Mouse (Mus musculus) kidney, embryonic 16.5 days (tissue): ENCODE measurements at regions not wholly inside any gene's neighbourhood (a gene's known extent, or its start where the extent isn't known, plus 50 kb on each side); places are given as distances from the start of the nearest gene placed in this dataset.

ENCODE experiments used
- ATAC-seq: fragments of 200-750 bp; cut with Nextera tagmentation; 2 replicates; pipeline ENCODE4 v1.8.0; 2017; ENCODE audit warnings: moderate TSS enrichment; ENCODE audit not compliant: low FRiP score, low TSS enrichment
- H3K27ac ChIP-seq: fragments of 300-500 bp; sonication (generic); 2 replicates; pipeline ENCODE4 v1.5.1; 2014; ENCODE audit warnings: low read length
- H3K27me3 ChIP-seq: fragments of 300-500 bp; sonication (generic); 2 replicates; pipeline ENCODE4 v1.6.1; 2014; ENCODE audit warnings: low read length, control low read depth, mixed read lengths; ENCODE audit not compliant: insufficient read depth
- H3K36me3 ChIP-seq: fragments of 300-500 bp; sonication (generic); 2 replicates; pipeline ENCODE4 v1.6.1; 2014; ENCODE audit warnings: low read length, control low read depth, mixed read lengths; ENCODE audit not compliant: insufficient read depth
- H3K4me1 ChIP-seq: fragments of 300-500 bp; sonication (generic); 2 replicates; pipeline ENCODE4 v1.6.1; 2014; ENCODE audit warnings: low read length, control low read depth, mixed read lengths; ENCODE audit not compliant: insufficient read depth
- H3K4me2 ChIP-seq: fragments of 300-500 bp; sonication (generic); replicated peaks from 2 replicates; pipeline ENCODE4 v1.6.1; 2014; ENCODE audit warnings: low read depth, low read length
- H3K4me3 ChIP-seq: fragments of 300-500 bp; sonication (generic); 2 replicates; pipeline ENCODE4 v1.5.1; 2014; ENCODE audit warnings: mild to moderate bottlenecking, low read length
- H3K9ac ChIP-seq: fragments of 300-500 bp; sonication (generic); replicated peaks from 2 replicates; pipeline ENCODE4 v1.6.1; 2014; ENCODE audit warnings: low read length
- H3K9me3 ChIP-seq: fragments of 300-500 bp; sonication (generic); 2 replicates; pipeline ENCODE4 v1.6.1; 2016; ENCODE audit warnings: low read length, control low read depth
- WGBS: fragments of 180-500 bp; shearing (Covaris S2); extraction: QIAGEN DNeasy Blood & Tissue Kit; methylation state at CpG from one replicate; pipeline ENCODE4 v1.1.7; 2014; 5-methylcytosine and 5-hydroxymethylcytosine counted together

DNA sequence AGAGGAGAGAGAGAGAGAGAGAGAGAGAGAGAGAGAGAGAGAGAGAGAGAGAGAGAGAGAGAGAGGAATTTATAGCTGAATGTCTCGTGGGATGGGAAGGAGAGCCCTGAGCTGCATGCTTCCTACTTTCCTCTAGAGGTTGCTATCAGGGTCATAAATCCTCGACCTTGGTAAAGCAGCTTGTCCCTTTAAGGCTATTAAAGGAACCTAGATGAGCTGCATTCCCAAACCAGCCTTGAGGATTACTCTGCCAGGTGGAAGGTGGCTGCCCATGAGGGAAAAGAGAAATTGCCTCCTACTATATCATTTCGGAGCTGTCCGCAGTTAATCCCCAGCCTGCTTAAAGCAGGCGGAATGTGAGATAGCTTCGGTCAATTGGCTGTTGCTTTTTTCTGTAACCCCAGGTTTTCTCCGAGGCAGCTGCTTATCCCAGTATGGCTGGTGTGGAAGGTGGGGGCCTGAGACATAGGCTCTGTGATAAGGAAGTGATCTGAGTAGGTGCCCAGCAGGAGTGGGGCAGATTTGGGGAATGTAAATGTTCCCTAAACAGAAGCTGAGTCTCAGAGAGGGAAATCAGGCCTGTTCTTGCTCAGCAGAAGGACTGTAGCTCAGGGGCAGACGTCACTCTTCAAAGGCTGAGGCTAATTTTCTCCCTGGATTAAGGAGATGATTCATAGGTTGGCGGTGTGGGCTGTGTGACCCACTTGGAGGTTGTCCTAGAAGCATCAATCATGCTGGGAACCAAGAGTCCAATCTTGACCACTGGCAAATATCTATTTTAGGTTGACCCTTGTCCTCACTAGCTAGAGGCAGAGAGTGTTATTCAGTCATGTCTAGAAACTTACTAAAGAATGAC lies 255.2 kb upstream of the Camk1g start:
- Histone ChIP-seq H3K27me3 (no peaks in the 10 kb centered on the region), H3K9ac (no peak overlapping the region), H3K36me3 (no peaks in the 10 kb centered on the region), H3K4me2 (no peak overlapping the region), H3K4me1 (peaks cover 7% of the 10 kb centered on the region; the same call in 1 of the 2 replicates), H3K4me3 (no peak overlapping the region), H3K9me3 (no peaks in the 10 kb centered on the region), H3K27ac (no peak overlapping the region)
- 19% methylated on average over 9 of the region's 9 CpGs for WGBS
- ATAC-seq, result no peak

DNA sequence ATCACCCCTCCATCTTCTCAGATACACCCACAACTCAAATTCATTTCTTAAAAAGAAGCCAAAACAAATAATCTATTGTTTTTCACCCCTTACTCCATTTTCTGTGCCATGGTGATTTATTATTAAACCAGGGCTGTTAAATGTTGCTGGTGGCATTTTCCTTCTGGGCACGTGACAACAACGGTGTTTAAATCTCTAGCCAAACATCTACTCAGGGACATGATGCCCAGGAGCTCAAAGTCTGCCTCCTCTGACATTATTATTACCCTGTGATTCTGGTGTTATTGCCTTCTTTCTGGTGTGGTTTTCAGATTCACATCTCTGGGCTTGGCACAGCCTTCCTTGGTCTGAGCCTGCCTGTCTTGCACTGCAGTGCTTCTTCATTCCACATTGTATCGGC lies 253.5 kb upstream of the Camk1g start:
- 69% methylated on average over 3 of the region's 3 CpGs for WGBS
- H3K27ac ChIP-seq, result no peak overlapping the region
- no peak overlapping the region for H3K4me2 ChIP-seq
- H3K9me3 ChIP-seq, result no peaks in the 10 kb centered on the region
- no peak for ATAC-seq
- no peak overlapping the region for H3K4me3 ChIP-seq
- H3K27me3 ChIP-seq, result no peaks in the 10 kb centered on the region
- no peak overlapping the region for H3K9ac ChIP-seq
- no peaks in the 10 kb centered on the region for H3K36me3 ChIP-seq
- H3K4me1 ChIP-seq, result peaks cover 11% of the 10 kb centered on the region

DNA sequence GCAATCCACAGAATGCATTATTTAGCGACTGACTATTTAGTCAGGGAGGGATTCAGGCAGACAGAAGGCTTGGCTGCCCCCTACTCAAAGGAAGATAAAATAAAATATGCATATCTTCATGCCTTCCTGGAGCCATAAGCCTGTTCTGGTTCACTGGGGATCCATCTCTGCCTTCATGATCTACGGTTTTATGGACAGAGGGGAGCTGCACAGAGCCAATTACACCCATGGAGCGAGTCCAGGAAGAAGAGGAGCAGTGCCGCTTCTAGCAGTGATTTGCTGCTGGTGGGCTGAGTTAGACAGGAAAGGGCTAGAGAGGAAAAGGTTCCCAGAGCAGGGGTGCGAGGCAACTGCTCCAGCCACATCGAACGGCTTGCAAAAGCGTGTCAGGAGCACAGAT lies 248.2 kb upstream of the Camk1g start:
- H3K4me1 ChIP-seq, result peaks cover 8% of the 10 kb centered on the region
- peak overlapping the region; percentile 24; the same call in 1 of the 2 replicates for H3K27ac ChIP-seq
- H3K9ac ChIP-seq, result no peak overlapping the region
- ATAC-seq, result peak; percentile 46
- H3K27me3 ChIP-seq, result no peaks in the 10 kb centered on the region
- no peaks in the 10 kb centered on the region for H3K36me3 ChIP-seq
- no peaks in the 10 kb centered on the region for H3K9me3 ChIP-seq
- no peak overlapping the region; the same call in 1 of the 2 replicates for H3K4me2 ChIP-seq
- no peak overlapping the region for H3K4me3 ChIP-seq
- 23% methylated on average over 8 of the region's 8 CpGs for WGBS

DNA sequence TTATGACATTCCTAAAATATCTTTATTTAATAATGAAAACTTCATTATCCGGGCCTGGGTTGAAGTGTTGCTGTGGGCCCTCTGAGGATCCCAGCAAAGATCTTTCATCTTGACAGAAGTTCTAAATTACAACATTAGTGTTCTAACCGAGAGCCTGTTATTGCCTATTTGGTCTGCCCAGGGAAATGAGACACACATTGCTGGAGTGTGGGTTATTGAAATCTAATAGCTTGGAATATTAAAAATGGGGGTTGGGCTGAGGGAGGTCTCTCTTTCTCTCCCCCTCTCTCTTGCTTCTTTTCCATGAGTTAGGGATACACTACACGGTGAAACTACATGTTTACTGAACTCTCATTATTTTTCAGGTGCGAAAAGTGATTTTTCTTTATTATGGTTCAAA lies 240.4 kb upstream of the Camk1g start:
- Histone ChIP-seq H3K4me2 (no peak overlapping the region), H3K9ac (no peak overlapping the region), H3K36me3 (no peaks in the 10 kb centered on the region), H3K9me3 (no peaks in the 10 kb centered on the region), H3K4me1 (no peaks in the 10 kb centered on the region), H3K27ac (no peak overlapping the region), H3K27me3 (no peaks in the 10 kb centered on the region), H3K4me3 (no peak overlapping the region)
- 62% methylated on average over 4 of the region's 4 CpGs for WGBS
- no peak for ATAC-seq

DNA sequence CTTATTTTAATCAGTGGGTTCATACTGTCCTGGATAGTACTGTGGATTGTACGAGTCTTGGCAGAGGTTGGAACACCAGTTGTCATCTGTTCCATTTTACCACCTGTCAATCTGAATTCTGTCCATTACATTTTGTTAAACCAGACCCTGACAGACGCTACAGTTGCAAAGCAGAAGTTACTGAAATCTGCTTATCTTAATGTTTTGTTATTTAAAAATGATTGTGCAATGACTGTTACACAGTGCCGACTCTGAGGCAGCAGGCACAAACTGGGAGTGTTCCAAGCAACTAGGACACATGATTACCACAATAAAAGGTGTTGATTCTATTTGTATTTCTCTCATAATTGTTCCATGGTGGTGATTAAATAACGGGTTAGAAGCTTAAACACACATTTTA lies 229.8 kb upstream of the Camk1g start:
- no peak overlapping the region for H3K9ac ChIP-seq
- 82% methylated on average over 4 of the region's 4 CpGs for WGBS
- H3K4me2 ChIP-seq, result no peak overlapping the region
- H3K27ac ChIP-seq, result no peak overlapping the region
- H3K4me1 ChIP-seq, result no peaks in the 10 kb centered on the region
- no peaks in the 10 kb centered on the region for H3K27me3 ChIP-seq
- peaks cover 4% of the 10 kb centered on the region; the same call in 1 of the 2 replicates for H3K9me3 ChIP-seq
- no peak for ATAC-seq
- no peaks in the 10 kb centered on the region for H3K36me3 ChIP-seq
- H3K4me3 ChIP-seq, result no peak overlapping the region

DNA sequence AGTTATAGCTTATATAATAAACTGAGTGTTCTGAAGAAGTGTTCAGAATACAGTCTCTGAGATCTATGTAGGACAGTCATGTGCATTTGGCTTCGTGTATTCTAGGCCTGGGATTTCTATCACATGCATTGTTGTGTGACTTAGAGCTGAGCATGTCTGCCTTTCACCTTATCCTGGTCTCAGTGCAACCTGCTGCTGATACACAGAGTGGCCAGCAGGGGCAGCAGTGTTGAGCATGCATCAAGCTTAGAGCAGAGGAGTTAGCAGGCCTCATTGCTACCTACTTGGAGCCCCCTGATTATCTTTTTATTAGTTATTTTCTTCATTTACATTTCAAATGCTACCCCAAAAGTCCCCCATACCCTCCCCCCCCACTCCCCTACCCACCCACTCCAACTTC lies 229.1 kb upstream of the Camk1g start:
- no peak overlapping the region for H3K27ac ChIP-seq
- no peaks in the 10 kb centered on the region for H3K27me3 ChIP-seq
- no peaks in the 10 kb centered on the region for H3K36me3 ChIP-seq
- H3K4me1 ChIP-seq, result no peaks in the 10 kb centered on the region
- ATAC-seq, result no peak
- no peak overlapping the region for H3K9ac ChIP-seq
- no peak overlapping the region for H3K4me2 ChIP-seq
- no peak overlapping the region for H3K4me3 ChIP-seq
- 51% methylated on average over 1 of the region's 1 CpGs for WGBS
- H3K9me3 ChIP-seq, result no peaks in the 10 kb centered on the region

DNA sequence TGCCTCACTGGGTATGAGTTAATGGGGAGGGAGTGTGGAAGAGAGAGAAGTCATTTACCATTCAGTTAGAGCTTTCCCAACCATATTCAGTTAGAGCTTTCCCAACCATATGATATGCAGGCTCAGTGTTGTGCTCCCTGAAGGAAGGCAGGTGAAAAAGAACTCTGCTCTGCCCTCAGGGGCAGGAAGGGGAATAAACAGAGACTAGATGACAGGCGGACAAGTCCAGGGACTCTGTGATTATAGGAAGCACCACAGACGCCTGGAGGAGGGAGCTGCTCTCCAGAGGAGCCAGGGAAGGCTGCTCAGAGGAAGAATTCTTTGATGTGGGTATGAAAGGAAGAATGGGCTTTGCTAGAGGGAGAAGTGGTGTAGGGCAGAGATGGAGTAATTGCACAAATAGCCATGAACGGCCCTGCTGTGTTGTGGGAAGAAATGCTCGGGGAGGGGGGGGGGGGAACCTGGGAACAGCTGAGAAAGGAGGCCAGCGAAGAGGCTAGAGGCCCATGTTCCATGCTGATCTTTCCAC lies 220.3 kb upstream of the Camk1g start:
- Histone ChIP-seq H3K36me3 (no peaks in the 10 kb centered on the region), H3K27me3 (no peaks in the 10 kb centered on the region), H3K9me3 (no peaks in the 10 kb centered on the region), H3K4me1 (peaks cover 8% of the 10 kb centered on the region), H3K4me2 (no peak overlapping the region), H3K4me3 (no peak overlapping the region), H3K9ac (no peak overlapping the region), H3K27ac (no peak overlapping the region)
- 25% methylated on average over 5 of the region's 5 CpGs for WGBS
- ATAC-seq, result no peak; the same call in 1 of the 2 replicates

DNA sequence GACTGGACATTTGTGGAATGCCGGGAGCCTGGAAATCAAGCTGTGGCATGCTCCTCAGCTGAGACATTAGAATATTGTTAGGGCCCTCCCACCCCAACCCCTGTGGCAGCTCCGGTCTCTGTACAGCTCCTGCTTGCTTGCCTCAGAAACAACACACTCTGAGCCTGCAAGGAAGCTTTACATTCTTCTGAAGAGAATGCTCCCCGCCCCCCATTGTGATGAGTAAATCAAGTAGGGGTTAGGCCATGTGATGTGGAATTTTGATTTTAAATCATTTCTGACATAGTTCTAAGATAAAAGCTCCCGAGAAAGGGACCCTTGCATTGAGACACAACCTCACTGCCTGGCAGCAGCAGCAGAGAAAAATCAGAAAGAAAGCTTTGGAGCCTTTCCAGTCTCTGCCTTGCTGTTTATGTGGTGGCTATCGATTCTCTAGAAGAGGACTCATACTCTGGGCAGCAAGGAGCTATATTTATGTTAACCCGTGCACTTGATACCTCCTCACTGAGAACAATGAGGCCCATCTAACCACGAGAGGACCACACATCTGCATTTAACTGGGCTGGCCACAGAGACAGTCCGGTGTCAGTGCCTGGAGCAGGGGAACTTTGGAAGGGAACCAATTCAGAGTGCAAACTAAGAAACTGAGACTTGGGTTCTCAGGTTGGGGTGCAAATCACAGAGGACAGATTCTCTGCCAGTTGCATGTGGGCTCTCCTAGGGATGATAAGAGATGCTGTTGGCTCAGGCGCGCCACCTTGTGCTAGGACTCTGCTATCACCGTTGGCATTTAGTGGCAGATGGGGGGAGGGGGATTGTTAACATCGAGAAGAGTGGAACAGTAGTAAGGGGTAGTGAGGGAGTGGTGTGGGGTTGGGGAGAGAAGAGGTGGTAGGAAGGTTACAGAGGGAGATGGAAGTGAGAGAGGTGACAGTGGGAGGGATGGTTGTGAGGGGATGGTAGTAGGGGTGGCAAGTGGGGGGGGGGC lies 218.7 kb upstream of the Camk1g start:
- Histone ChIP-seq H3K4me1 (peaks cover 8% of the 10 kb centered on the region), H3K27ac (0 out of 2 replicates have a peak overlapping the region, but pooled peaks have one; percentile 20), H3K4me3 (no peak overlapping the region), H3K9me3 (no peaks in the 10 kb centered on the region), H3K27me3 (no peaks in the 10 kb centered on the region), H3K4me2 (no peak overlapping the region), H3K9ac (no peak overlapping the region), H3K36me3 (no peaks in the 10 kb centered on the region)
- ATAC-seq, result peak; percentile 74
- WGBS, result 23% methylated on average over 12 of the region's 12 CpGs

DNA sequence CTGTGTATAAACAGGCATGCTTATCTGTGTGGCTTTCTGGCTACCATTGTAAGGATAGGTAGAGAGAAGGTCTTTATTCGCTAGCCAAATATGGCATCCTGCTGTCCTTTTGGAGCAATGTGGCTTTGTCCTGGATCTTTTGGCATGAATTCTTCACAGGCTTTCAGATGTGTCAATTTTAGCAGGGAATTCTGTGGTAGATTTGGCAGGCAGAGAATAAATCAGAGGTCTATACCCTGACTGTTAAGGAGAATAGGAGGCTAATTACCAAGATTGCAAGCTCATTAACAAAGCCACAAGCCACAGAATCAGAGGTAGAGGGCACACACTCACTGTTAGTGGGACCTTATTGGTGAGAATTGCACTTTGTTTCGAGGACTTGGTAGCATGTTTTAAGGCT lies 217.2 kb upstream of the Camk1g start:
- H3K4me2 ChIP-seq, result no peak overlapping the region
- no peaks in the 10 kb centered on the region for H3K27me3 ChIP-seq
- ATAC-seq, result no peak
- no peak overlapping the region for H3K27ac ChIP-seq
- peaks cover 8% of the 10 kb centered on the region for H3K4me1 ChIP-seq
- no peaks in the 10 kb centered on the region for H3K36me3 ChIP-seq
- no peaks in the 10 kb centered on the region for H3K9me3 ChIP-seq
- 85% methylated on average over 2 of the region's 2 CpGs for WGBS
- no peak overlapping the region for H3K4me3 ChIP-seq
- H3K9ac ChIP-seq, result no peak overlapping the region
